ENCODE assay signal across 8 mouse cellular contexts in genomic region chr2:181671326-181671725, GRCm38 (mm10). TPM values are rescaled to one million over a fixed set of nuclear protein-coding genes. Genes with fewer than 3 reads are reported as not detected.
DNase-seq lines count a peak whose midpoint lies in the region; ATAC-seq and TF ChIP-seq lines count a peak whose summit lies in the region.

TSS of gene Sox18 (minus strand) at chr2:181671640.

- TF ChIP-seq CTCF in cerebellum, adult 2 months (IDR thresholded peaks at IDR 0.05; ENCODE audit: borderline replicate concordance, insufficient read depth, low read depth, low read length), result no peak

- no peak for TF ChIP-seq POLR2A in cerebellum, adult 2 months (IDR thresholded peaks at IDR 0.05; ENCODE audit: borderline replicate concordance, insufficient read depth, low read length)

- peak; percentile 29; the same call in 1 of the 2 replicates for ATAC-seq in liver, embryonic 11.5 days (replicated peaks; ENCODE audit: low FRiP score)
- no peak for ATAC-seq in neural tube, embryonic 12.5 days (ENCODE audit: low FRiP score, low read depth)

- H3K4me3 ChIP-seq in cerebellum, adult 2 months (replicated peaks; ENCODE audit: insufficient read depth, low read depth, low read length), result no peak within 1 kb of the TSS
- peak within 1 kb of the TSS; percentile 45 for H3K4me3 ChIP-seq in liver, embryonic 11.5 days (ENCODE audit: low read depth, low read length)
- peak within 1 kb of the TSS; percentile 25 for H3K4me3 ChIP-seq in neural tube, embryonic 12.5 days

- peak within 1 kb of the TSS; percentile 35; the same call in 1 of the 2 replicates for H3K9ac ChIP-seq in liver, embryonic 11.5 days (ENCODE audit: low read depth, low read length)
- peak within 1 kb of the TSS; percentile 34; the same call in 1 of the 2 replicates for H3K9ac ChIP-seq in neural tube, embryonic 12.5 days

- no peaks in the 10 kb centered on the region for H3K36me3 ChIP-seq in liver, embryonic 11.5 days (ENCODE audit: control insufficient read depth, insufficient read depth, low read length)
- H3K36me3 ChIP-seq in neural tube, embryonic 12.5 days, result no peaks in the 10 kb centered on the region

- WGBS in cerebellum, adult 2 months, result under 1% methylated on average over 43 of the region's 43 CpGs
- 1% methylated on average over 43 of the region's 43 CpGs for WGBS in liver, embryonic 11.5 days
- WGBS in neural tube, embryonic 12.5 days, result under 1% methylated on average over 43 of the region's 43 CpGs

- no peak within 1 kb of the TSS for H3K27ac ChIP-seq in cerebellum, adult 2 months (ENCODE audit: insufficient read depth, low read length)
- H3K27ac ChIP-seq in liver, embryonic 11.5 days (ENCODE audit: low read depth, low read length), result no peak within 1 kb of the TSS
- no peak within 1 kb of the TSS for H3K27ac ChIP-seq in neural tube, embryonic 12.5 days

- DNase-seq in cerebellum, adult 2 months, result no peak
- no peak for DNase-seq in cerebellum, adult 9-10 months
- peak; percentile 60 for DNase-seq in embryo, embryonic 10 days (ENCODE audit: low spot score)
- DNase-seq in heart, adult 18-20 months, result peak; percentile 83 to 89
- DNase-seq in kidney, adult 11 months, result peak; percentile 60
- peak; percentile 58 for DNase-seq in liver, embryonic 11.5 days (ENCODE audit: low spot score)
- DNase-seq in spleen, postnatal 10 days (ENCODE audit: low spot score in 2 of 2), result no peak

- H3K9me3 ChIP-seq in liver, embryonic 11.5 days (ENCODE audit: control insufficient read depth, low read length), result no peaks in the 10 kb centered on the region
- no peaks in the 10 kb centered on the region for H3K9me3 ChIP-seq in neural tube, embryonic 12.5 days

- 0 out of 2 replicates have a peak, but pooled peaks cover 7% of the 10 kb centered on the region for H3K4me1 ChIP-seq in cerebellum, adult 2 months (ENCODE audit: control insufficient read depth, insufficient read depth, low read length)
- H3K4me1 ChIP-seq in liver, embryonic 11.5 days (replicated peaks; ENCODE audit: control insufficient read depth, insufficient read depth, low read length), result peaks cover 12% of the 10 kb centered on the region
- peaks cover 33% of the 10 kb centered on the region for H3K4me1 ChIP-seq in neural tube, embryonic 12.5 days

- H3K27me3 ChIP-seq in cerebellum, adult 2 months (ENCODE audit: control insufficient read depth, insufficient read depth, low read length), result peaks cover 2% of the 10 kb centered on the region; the same call in 1 of the 2 replicates
- peaks cover 62% of the 10 kb centered on the region for H3K27me3 ChIP-seq in liver, embryonic 11.5 days (replicated peaks; ENCODE audit: control insufficient read depth, insufficient read depth, low read length)
- H3K27me3 ChIP-seq in neural tube, embryonic 12.5 days (replicated peaks), result peaks cover 65% of the 10 kb centered on the region

- peak within 1 kb of the TSS; percentile 64 for H3K4me2 ChIP-seq in liver, embryonic 11.5 days
- H3K4me2 ChIP-seq in neural tube, embryonic 12.5 days (replicated peaks), result peak within 1 kb of the TSS; percentile 63

RNA-seq across cellular contexts. Expression of gene Sox18, which starts in this region (rescaled TPM):
- polyA plus RNA-seq in cerebellum, adult 2 months (2012; rRNA removed), result 15.1 and 17.8 TPM in 2 replicates
- total RNA-seq in heart, adult 18-20 months (2021), result 10 to 100 TPM; 38.7 to 49.6 TPM
- 16.1 and 19.4 TPM in 2 replicates for polyA plus RNA-seq in liver, embryonic 11.5 days (2014; fragmentation: Nextera tagmentation; extraction: Ambion mirVana)
- polyA plus RNA-seq in neural tube, embryonic 12.5 days (2016; fragmentation: Nextera tagmentation; extraction: Ambion mirVana), result 20.3 and 20.6 TPM in 2 replicates

Comparison
In these comparisons a context has a peak if more than half of its experiments do, and no peak if none do; other contexts are left out.
1. DNase-seq: peak in embryo, embryonic 10 days (single experiment), heart, adult 18-20 months (2 of 2), kidney, adult 11 months (single experiment) and liver, embryonic 11.5 days (single experiment); none in cerebellum, adult 2 months (0 of 2), cerebellum, adult 9-10 months (single experiment) and spleen, postnatal 10 days (0 of 2).